Mouse (Mus musculus): ENCODE data around the gene Nrip3.

GRCm38 (mm10) chr7:109818600-109818999 is 36.8 kb upstream of the Nrip3 start:
- TF ChIP-seq CTCF (IDR thresholded peaks at IDR 0.05; ENCODE audit: borderline replicate concordance, control insufficient read depth, extremely low read depth, insufficient read depth, low read length, poor library complexity) (no peak), POLR2A (IDR thresholded peaks at IDR 0.05; ENCODE audit: control insufficient read depth, extremely low read depth, insufficient read depth, low read length, poor library complexity) (no peak)

All from thymus, adult 2 months (tissue).